Mouse (Mus musculus): ENCODE measurements at regions not wholly inside any gene's neighbourhood (a gene's known extent, or its start where the extent isn't known, plus 50 kb on each side); places are given as distances from the start of the nearest gene placed in this dataset.

- H3K4me3 ChIP-seq (ENCODE audit: low read length): no peak overlapping the region
- peaks cover 40% of the 10 kb centered on the region for H3K4me1 ChIP-seq (ENCODE audit: control insufficient read depth, insufficient read depth, low read length)
- H3K9ac ChIP-seq (ENCODE audit: low read length): no peak overlapping the region
- ATAC-seq (replicated peaks; ENCODE audit: extremely low read depth, insufficient read depth, low FRiP score): no peak
- H3K4me2 ChIP-seq (ENCODE audit: low read depth, low read length): no peak overlapping the region
- peak overlapping the region; percentile 21; the same call in 1 of the 2 replicates for H3K27ac ChIP-seq (ENCODE audit: low read length)
- no peaks in the 10 kb centered on the region for H3K27me3 ChIP-seq (ENCODE audit: control insufficient read depth, insufficient read depth, low read length)
- no peaks in the 10 kb centered on the region for H3K36me3 ChIP-seq (ENCODE audit: control insufficient read depth, insufficient read depth)
- no peaks in the 10 kb centered on the region for H3K9me3 ChIP-seq (replicated peaks; ENCODE audit: control insufficient read depth, low read length)
- 79% methylated on average over 2 of the region's 2 CpGs for WGBS
Measured at GRCm38 (mm10) chr3:37934236-37934635, 209.9 kb upstream of the Gm5148 start.

- Histone ChIP-seq H3K4me3 (ENCODE audit: low read length) (no peak overlapping the region), H3K9ac (ENCODE audit: low read length) (no peak overlapping the region), H3K4me2 (ENCODE audit: low read depth, low read length) (no peak overlapping the region), H3K36me3 (ENCODE audit: control insufficient read depth, insufficient read depth) (no peaks in the 10 kb centered on the region), H3K27ac (ENCODE audit: low read length) (no peak overlapping the region), H3K9me3 (replicated peaks; ENCODE audit: control insufficient read depth, low read length) (peaks cover 5% of the 10 kb centered on the region), H3K27me3 (ENCODE audit: control insufficient read depth, insufficient read depth, low read length) (no peaks in the 10 kb centered on the region), H3K4me1 (ENCODE audit: control insufficient read depth, insufficient read depth, low read length) (peaks cover 4% of the 10 kb centered on the region)
- WGBS: 79% methylated on average over 6 of the region's 6 CpGs
- no peak for ATAC-seq (replicated peaks; ENCODE audit: extremely low read depth, insufficient read depth, low FRiP score)
Measured at GRCm38 (mm10) chr3:37928731-37929130, 204.4 kb upstream of the Gm5148 start.

GRCm38 (mm10) chr3:37919450-37920156 is 195.3 kb upstream of the Gm5148 start:
- Histone ChIP-seq H3K4me2 (ENCODE audit: low read depth, low read length) (no peak overlapping the region), H3K9ac (ENCODE audit: low read length) (no peak overlapping the region), H3K27ac (ENCODE audit: low read length) (no peak overlapping the region), H3K4me1 (ENCODE audit: control insufficient read depth, insufficient read depth, low read length) (0 out of 2 replicates have a peak, but pooled peaks cover 2% of the 10 kb centered on the region), H3K4me3 (ENCODE audit: low read length) (no peak overlapping the region), H3K9me3 (replicated peaks; ENCODE audit: control insufficient read depth, low read length) (no peaks in the 10 kb centered on the region), H3K27me3 (ENCODE audit: control insufficient read depth, insufficient read depth, low read length) (no peaks in the 10 kb centered on the region), H3K36me3 (ENCODE audit: control insufficient read depth, insufficient read depth) (no peaks in the 10 kb centered on the region)
- ATAC-seq (replicated peaks; ENCODE audit: extremely low read depth, insufficient read depth, low FRiP score): no peak
- WGBS: 73% methylated on average over 4 of the region's 4 CpGs

- Histone ChIP-seq H3K27ac (ENCODE audit: low read length) (no peak overlapping the region), H3K9me3 (replicated peaks; ENCODE audit: control insufficient read depth, low read length) (no peaks in the 10 kb centered on the region), H3K4me2 (ENCODE audit: low read depth, low read length) (no peak overlapping the region), H3K4me3 (ENCODE audit: low read length) (no peak overlapping the region), H3K4me1 (ENCODE audit: control insufficient read depth, insufficient read depth, low read length) (0 out of 2 replicates have a peak, but pooled peaks cover 2% of the 10 kb centered on the region), H3K9ac (ENCODE audit: low read length) (no peak overlapping the region), H3K27me3 (ENCODE audit: control insufficient read depth, insufficient read depth, low read length) (no peaks in the 10 kb centered on the region), H3K36me3 (ENCODE audit: control insufficient read depth, insufficient read depth) (no peaks in the 10 kb centered on the region)
- 37% methylated on average over 14 of the region's 14 CpGs for WGBS
- ATAC-seq (replicated peaks; ENCODE audit: extremely low read depth, insufficient read depth, low FRiP score): no peak
Measured at GRCm38 (mm10) chr3:37916786-37917479, 192.6 kb upstream of the Gm5148 start.

GRCm38 (mm10) chr3:37916281-37916680 is 192.0 kb upstream of the Gm5148 start:
- no peaks in the 10 kb centered on the region for H3K9me3 ChIP-seq (replicated peaks; ENCODE audit: control insufficient read depth, low read length)
- no peak overlapping the region for H3K9ac ChIP-seq (ENCODE audit: low read length)
- no peaks in the 10 kb centered on the region for H3K36me3 ChIP-seq (ENCODE audit: control insufficient read depth, insufficient read depth)
- H3K4me3 ChIP-seq (ENCODE audit: low read length): no peak overlapping the region
- H3K4me1 ChIP-seq (ENCODE audit: control insufficient read depth, insufficient read depth, low read length): 0 out of 2 replicates have a peak, but pooled peaks cover 2% of the 10 kb centered on the region
- no peak overlapping the region for H3K27ac ChIP-seq (ENCODE audit: low read length)
- WGBS: 70% methylated on average over 3 of the region's 3 CpGs
- no peak overlapping the region for H3K4me2 ChIP-seq (ENCODE audit: low read depth, low read length)
- ATAC-seq (replicated peaks; ENCODE audit: extremely low read depth, insufficient read depth, low FRiP score): no peak
- no peaks in the 10 kb centered on the region for H3K27me3 ChIP-seq (ENCODE audit: control insufficient read depth, insufficient read depth, low read length)

GRCm38 (mm10) chr3:37915673-37916072 is 191.4 kb upstream of the Gm5148 start:
- WGBS: 70% methylated on average over 2 of the region's 2 CpGs

GRCm38 (mm10) chr3:37914136-37914535 is 189.8 kb upstream of the Gm5148 start:
- H3K27me3 ChIP-seq (ENCODE audit: control insufficient read depth, insufficient read depth, low read length): no peaks in the 10 kb centered on the region
- no peak for ATAC-seq (replicated peaks; ENCODE audit: extremely low read depth, insufficient read depth, low FRiP score)
- no peak overlapping the region for H3K4me2 ChIP-seq (ENCODE audit: low read depth, low read length)
- no peak overlapping the region for H3K9ac ChIP-seq (ENCODE audit: low read length)
- no peak overlapping the region for H3K27ac ChIP-seq (ENCODE audit: low read length)
- WGBS: 90% methylated on average over 2 of the region's 2 CpGs
- no peaks in the 10 kb centered on the region for H3K36me3 ChIP-seq (ENCODE audit: control insufficient read depth, insufficient read depth)
- 0 out of 2 replicates have a peak, but pooled peaks cover 2% of the 10 kb centered on the region for H3K4me1 ChIP-seq (ENCODE audit: control insufficient read depth, insufficient read depth, low read length)
- H3K9me3 ChIP-seq (replicated peaks; ENCODE audit: control insufficient read depth, low read length): peaks cover 4% of the 10 kb centered on the region
- no peak overlapping the region for H3K4me3 ChIP-seq (ENCODE audit: low read length)

More at GRCm38 (mm10) chr3:37915673-37916072, 191.4 kb upstream of the Gm5148 start:
- Histone ChIP-seq H3K4me2 (ENCODE audit: low read depth, low read length) (no peak overlapping the region), H3K27me3 (ENCODE audit: control insufficient read depth, insufficient read depth, low read length) (no peaks in the 10 kb centered on the region), H3K9ac (ENCODE audit: low read length) (no peak overlapping the region), H3K4me1 (ENCODE audit: control insufficient read depth, insufficient read depth, low read length) (0 out of 2 replicates have a peak, but pooled peaks cover 2% of the 10 kb centered on the region), H3K36me3 (ENCODE audit: control insufficient read depth, insufficient read depth) (no peaks in the 10 kb centered on the region), H3K27ac (ENCODE audit: low read length) (no peak overlapping the region), H3K9me3 (replicated peaks; ENCODE audit: control insufficient read depth, low read length) (no peaks in the 10 kb centered on the region), H3K4me3 (ENCODE audit: low read length) (no peak overlapping the region)
- no peak for ATAC-seq (replicated peaks; ENCODE audit: extremely low read depth, insufficient read depth, low FRiP score)

GRCm38 (mm10) chr3:37909821-37910220 is 185.5 kb upstream of the Gm5148 start:
- no peak overlapping the region for H3K27ac ChIP-seq (ENCODE audit: low read length)
- WGBS: 93% methylated on average over 4 of the region's 4 CpGs
- H3K9ac ChIP-seq (ENCODE audit: low read length): no peak overlapping the region
- H3K4me1 ChIP-seq (ENCODE audit: control insufficient read depth, insufficient read depth, low read length): peaks cover 20% of the 10 kb centered on the region
- no peaks in the 10 kb centered on the region for H3K27me3 ChIP-seq (ENCODE audit: control insufficient read depth, insufficient read depth, low read length)
- H3K4me3 ChIP-seq (ENCODE audit: low read length): no peak overlapping the region
- no peak overlapping the region for H3K4me2 ChIP-seq (ENCODE audit: low read depth, low read length)
- H3K36me3 ChIP-seq (ENCODE audit: control insufficient read depth, insufficient read depth): no peaks in the 10 kb centered on the region
- peaks cover 4% of the 10 kb centered on the region for H3K9me3 ChIP-seq (replicated peaks; ENCODE audit: control insufficient read depth, low read length)
- ATAC-seq (replicated peaks; ENCODE audit: extremely low read depth, insufficient read depth, low FRiP score): no peak

GRCm38 (mm10) chr3:37909008-37909407 is 184.7 kb upstream of the Gm5148 start:
- Histone ChIP-seq H3K9me3 (replicated peaks; ENCODE audit: control insufficient read depth, low read length) (peaks cover 4% of the 10 kb centered on the region), H3K9ac (ENCODE audit: low read length) (no peak overlapping the region), H3K36me3 (ENCODE audit: control insufficient read depth, insufficient read depth) (no peaks in the 10 kb centered on the region), H3K4me3 (ENCODE audit: low read length) (no peak overlapping the region), H3K27ac (ENCODE audit: low read length) (no peak overlapping the region), H3K4me2 (ENCODE audit: low read depth, low read length) (no peak overlapping the region), H3K4me1 (ENCODE audit: control insufficient read depth, insufficient read depth, low read length) (peaks cover 20% of the 10 kb centered on the region), H3K27me3 (ENCODE audit: control insufficient read depth, insufficient read depth, low read length) (no peaks in the 10 kb centered on the region)
- no peak for ATAC-seq (replicated peaks; ENCODE audit: extremely low read depth, insufficient read depth, low FRiP score)
- 80% methylated on average over 2 of the region's 2 CpGs for WGBS
